Mouse (Mus musculus) ES-Bruce4 (cell line): Measurements from ENCODE around the gene Tsc22d4.

ENCODE experiments used
- CTCF ChIP-seq: IDR thresholded peaks from one replicate; pipeline ENCODE4 v1.8.1; 2011; ENCODE audit warnings: low read depth, low read length
- POLR2A ChIP-seq: IDR thresholded peaks from one replicate; pipeline ENCODE4 v1.8.1; 2011; ENCODE audit warnings: low read length; ENCODE audit not compliant: insufficient read depth

DNA sequence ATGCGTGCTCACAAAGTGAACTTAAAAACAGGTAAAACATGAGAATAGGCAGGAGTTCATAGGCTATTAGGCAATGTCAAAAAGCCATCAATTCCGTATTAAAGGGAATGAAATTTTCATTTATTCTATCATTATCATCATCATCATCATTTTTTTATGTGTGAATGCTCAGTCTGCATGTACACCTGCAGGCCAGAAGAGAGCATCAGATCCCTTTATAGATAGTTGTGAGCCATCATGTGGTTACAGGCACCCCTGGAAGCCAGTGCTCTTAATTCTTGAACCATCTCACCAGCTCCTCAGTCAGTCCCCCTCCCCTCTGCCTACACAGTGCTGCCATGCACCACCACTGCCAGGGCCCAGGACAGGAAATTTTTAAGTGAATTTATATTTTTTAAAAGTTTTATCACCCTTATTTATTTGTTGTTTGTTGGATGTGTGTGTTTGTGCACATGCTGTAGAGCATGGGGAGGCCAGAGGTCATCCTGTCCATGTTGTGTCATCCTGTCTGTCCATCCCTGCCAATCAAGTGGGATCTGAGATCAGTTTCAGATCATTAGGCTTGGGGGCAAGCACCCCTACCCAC lies 43.5 kb downstream of the Tsc22d4 start:
- no peak for TF ChIP-seq POLR2A
- no peak for TF ChIP-seq CTCF
